9 mouse cellular contexts compared by ENCODE assay signal in genomic region chrX:42398836-42399235, GRCm38 (mm10).
DNase-seq lines count a peak whose midpoint lies in the region.
"Had no signal": no experiment of that assay in that cellular context is flagged by ENCODE, and none has a peak within 500 bp of the region (broad histone marks: within the 10 kb centered on the region; RNA-seq: fewer than 3 reads in every experiment).

No protein-coding gene starts in this region.

- peak; percentile 2 for DNase-seq in cerebellum, adult 9-11 months
- DNase-seq in cerebellum, postnatal 4 days (ENCODE audit: low spot score in 2 of 2), result no peak
- peak; percentile 24 for DNase-seq in kidney, postnatal 14 days
- no peak for DNase-seq in kidney, postnatal 25 days
- DNase-seq in heart, postnatal 10 days, result peak; percentile 35 to 49
- peak; percentile 10 for DNase-seq in lung, postnatal 25 days (ENCODE audit: low spot score)
- DNase-seq in thymus, postnatal 4 days, result no peak
- no peak for DNase-seq in right cerebral cortex, postnatal 36 days (ENCODE audit: low spot score in 2 of 2)
- DNase-seq: liver, postnatal 0 days had no signal

- intact Hi-C loops in heart, postnatal 10 days (cut with DNase I), result no loop called here

Comparison
In these comparisons a context has a peak if more than half of its experiments do, and no peak if none do; other contexts are left out.
1. DNase-seq: peak in cerebellum, adult 9-11 months (single experiment), kidney, postnatal 14 days (single experiment), heart, postnatal 10 days (2 of 2) and lung, postnatal 25 days (single experiment); none in cerebellum, postnatal 4 days (0 of 2), kidney, postnatal 25 days (0 of 2), thymus, postnatal 4 days (single experiment) and right cerebral cortex, postnatal 36 days (0 of 2).